Mouse (Mus musculus): Measurements from ENCODE around the gene Car5a.

Gene Car5a

DNA sequence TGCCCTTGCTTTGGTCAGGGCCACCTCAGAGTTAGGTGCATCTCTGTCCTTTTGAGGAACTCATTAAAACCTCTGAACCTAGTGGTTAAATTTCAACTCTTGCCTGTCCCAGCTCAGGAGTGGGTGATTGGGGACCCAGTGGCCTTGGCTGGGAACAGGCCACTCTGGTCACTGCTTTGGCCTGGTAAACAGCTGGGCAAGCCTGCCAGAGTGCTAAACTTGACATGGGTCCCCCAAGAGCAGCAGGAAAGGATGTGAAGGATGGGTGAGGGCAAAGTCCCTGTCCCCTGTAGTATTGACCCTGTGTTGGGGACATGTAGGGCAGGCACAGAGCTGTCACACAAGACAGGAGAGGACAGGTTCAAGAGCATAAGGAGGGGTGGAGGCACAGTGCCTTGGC, at the start of gene Car5a:
Gene Car5a (minus strand): TSS at position 74 of the 400 bp plus-strand sequence.
- DNase-seq (ENCODE audit: low spot score) = no peak

DNA sequence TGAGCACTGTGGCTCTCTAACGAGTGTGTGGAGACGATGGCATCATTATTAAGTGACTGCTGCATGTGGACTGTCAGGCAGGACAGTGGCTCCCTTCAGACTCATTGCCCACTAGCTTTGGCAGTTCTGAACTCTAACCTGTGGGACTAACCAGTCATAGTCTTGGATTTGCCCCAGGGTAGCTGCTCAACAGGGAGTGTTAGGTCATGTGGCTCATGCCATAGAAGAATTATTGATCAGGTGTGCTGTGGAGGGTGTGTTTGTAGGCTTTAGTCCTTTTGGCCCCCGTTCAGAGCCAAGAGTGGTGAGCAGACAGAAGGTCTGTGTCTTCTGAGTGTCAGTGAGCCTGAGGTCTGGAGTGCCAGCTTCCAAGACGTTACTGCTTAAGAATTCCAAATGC, 48.2 kb upstream of the Car5a start:
- DNase-seq (ENCODE audit: low spot score) = no peak

DNA sequence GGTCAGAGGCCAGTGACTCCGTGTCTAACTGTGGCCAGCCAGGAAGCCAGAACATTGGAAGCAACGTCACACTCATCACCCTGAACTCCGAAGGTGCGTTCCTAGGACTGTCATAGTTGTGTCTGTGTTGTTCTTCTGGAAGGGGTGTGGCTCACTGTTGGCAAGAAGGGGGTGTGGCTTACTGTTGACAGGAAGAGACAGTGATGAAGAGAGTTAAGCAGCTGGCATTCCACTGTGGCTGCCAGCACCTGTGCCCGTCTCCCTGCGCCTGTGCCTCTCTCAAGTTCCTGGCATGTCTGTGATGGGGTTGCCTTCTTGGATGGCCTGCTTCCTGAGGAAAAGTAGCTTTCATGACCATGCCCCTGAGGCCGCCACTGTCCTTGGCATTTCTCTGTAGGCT, 46.9 kb upstream of the Car5a start:
- DNase-seq (ENCODE audit: low spot score) = no peak

DNA sequence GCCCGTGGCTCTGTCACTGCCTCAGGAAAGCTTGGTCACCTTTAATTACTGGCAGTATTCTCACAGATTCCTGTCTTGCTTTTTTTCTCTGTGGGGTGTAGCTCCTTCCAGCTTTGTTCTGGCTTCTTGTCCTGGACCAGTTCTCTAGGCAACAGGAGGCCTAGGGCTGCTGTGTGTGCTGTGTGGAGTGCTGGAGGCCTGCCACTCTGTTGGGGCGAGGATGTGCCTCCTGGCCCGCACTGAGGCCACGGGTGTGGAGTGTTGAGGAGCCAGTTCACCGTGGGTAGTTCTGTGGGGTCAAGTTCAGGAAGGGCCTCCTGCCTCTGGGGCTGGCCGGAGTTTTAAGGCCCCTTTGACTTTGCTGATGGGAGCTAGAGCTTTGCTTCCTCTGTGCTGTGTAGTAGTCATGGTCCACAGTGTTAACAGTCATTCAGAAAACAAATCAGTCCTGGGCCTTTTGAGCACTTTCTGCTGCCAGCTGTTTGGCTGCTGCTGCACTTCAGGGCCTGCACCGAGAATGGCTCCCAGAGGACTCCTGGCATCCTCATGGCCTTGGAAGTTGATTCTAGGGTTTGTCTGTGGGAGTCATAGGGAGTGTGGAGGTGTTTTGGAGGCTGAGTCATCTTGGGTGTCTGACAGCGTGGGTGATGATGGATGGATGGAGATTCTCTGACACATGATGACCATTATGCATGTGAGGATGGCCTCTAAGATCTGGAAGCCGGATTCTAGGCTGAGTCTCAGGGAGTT, 46.0 kb upstream of the Car5a start:
- DNase-seq (ENCODE audit: low spot score) = no peak

DNA sequence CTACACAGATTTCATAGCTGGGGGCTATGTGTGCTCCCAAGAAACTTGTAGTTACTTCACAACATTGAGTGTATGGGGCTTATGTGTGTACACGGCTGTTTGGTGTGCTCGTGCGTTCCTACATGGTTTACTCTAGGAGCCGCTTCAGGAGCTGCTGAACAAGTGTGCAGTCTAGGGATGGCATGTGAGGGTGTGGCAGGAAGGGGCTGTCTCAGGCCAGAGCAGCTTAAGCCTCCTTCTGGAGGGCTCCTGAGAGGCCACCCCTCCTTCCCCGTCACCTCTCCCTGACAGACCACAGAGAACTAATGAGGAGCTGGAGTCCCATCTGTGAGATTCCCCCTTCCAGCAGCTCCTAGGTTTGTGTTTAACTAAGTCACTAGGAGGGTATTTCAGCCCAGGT, 43.2 kb upstream of the Car5a start:
- no peak for DNase-seq (ENCODE audit: low spot score)

DNA sequence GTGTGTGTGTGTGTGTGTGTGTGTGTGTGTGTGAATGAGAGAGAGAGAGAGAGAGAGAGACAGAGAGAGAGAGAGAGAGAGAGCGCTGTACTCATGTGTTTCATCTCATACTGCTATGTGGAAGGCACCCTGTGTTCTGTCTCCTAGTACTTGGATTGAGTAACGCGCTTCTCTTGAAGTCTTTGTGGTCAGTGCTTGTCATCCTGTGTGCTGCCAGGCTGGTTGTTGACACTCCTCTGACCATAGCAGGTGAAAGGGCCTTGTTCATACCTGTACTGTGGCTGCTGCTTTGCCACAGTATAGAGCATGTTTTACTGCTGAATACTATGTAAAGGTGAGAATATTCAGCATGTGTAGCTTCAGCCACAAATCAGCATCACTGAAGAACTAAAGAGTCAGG, 41.0 kb upstream of the Car5a start:
- DNase-seq (ENCODE audit: low spot score) = no peak

DNA sequence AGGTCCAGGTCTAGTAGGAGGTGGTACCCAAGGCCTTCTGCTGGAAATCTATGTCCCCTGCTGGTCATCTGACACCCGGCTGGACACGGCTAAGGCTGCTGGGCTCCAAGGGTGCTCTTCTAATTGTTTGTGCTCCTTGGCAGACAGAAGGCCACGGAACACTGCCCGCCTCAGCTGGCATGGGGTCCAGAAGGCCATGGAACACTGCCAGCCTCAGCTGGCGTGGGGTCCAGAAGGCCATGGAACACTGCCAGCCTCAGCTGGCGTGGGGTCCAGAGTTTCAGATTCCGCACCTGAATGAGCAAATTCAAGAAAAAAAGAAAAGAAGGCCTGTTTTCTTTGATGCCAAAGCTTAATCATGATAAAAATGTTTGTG, 36.8 kb upstream of the Car5a start:
- DNase-seq (ENCODE audit: low spot score) = no peak

DNA sequence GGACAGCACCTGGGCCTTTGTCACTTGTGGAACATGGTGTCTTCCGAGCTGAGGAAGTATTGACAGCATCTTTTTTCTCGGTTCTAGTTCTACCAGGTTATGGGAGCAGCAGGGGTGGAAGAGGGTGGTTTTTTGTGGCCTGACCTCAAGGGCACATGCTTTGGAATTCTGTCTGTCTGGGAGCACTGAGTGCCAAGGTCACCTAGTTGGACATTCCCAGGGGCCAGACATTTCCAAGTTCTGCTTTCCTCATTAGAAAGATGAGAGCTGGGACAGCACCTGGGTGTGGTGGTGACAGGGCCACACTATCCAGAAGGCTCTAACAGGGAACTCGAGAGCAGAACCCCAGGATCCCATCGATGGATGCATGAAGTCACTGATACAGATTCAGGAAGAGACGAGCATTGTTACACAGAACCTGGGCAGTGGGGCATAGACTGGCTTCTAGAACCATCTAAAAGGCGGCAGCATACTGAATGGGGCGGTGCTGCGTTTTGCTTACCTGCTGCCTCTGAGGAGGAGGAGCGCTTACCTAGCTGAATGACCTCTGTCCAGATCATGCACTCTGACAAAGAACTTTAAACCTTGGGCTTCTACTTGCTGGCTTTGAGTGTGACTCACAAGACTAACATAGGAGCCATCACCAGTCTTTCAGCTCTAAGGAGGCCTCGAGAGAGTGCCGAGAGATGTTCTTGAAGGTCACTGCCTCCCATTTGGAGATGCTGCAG, 36.3 kb upstream of the Car5a start:
- no peak for DNase-seq (ENCODE audit: low spot score)

DNA sequence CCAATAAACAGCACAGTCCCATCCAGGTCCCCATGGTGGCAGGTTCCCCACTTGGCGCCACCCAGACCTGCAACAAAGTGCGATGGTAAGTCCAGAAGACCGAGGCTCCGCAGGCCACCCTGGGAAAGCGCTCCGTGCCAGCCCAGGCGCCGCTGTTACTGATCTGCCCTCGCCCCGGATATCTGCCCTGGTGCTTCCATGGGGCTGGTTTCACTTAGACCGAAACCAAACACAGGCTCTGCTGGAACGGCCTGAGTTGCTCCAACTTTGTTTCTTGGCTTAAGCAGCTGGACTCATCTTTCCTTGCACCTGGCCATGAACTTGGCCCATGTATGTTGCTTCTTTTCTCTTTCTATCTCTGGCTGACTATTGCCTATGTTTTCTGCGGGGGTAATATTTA, 34.0 kb upstream of the Car5a start:
- no peak for DNase-seq (ENCODE audit: low spot score)

DNA sequence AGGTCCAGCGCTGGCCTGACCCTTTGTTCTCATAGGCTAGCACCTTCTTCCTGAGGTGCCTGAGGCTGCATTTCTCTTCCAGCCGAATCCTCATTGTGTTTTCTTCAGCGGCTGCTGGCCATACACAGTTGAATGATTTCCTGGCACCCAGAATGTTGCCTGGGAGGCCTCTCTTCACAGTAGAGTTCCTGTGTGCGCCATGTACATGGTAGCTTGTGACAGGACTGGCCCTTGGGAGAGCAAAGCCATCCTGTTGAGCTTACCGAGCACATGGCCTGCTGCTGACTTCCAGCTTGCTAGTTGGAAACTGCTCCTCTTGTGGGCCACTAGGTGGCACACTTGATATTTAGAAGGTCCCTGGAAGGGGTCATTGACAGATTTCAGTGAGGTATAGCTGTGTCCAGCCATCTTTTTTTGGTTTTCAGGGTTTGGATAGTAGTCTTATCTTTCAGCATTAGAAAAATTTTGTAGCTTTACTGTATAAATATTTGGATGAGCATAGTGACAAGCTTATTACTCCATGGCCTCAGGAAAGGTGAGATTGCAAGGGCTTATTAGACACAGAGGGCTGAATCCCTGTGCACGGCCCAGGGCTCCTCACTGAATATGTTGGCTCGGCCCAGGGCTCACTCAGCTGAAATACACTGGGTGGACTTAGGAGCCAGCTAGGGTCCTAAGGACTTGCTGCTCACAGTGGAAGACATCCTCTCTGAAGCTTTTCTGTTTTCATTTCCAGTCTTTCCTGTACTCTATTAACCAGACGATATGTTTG, 33.3 kb upstream of the Car5a start:
- DNase-seq (ENCODE audit: low spot score) = no peak

DNA sequence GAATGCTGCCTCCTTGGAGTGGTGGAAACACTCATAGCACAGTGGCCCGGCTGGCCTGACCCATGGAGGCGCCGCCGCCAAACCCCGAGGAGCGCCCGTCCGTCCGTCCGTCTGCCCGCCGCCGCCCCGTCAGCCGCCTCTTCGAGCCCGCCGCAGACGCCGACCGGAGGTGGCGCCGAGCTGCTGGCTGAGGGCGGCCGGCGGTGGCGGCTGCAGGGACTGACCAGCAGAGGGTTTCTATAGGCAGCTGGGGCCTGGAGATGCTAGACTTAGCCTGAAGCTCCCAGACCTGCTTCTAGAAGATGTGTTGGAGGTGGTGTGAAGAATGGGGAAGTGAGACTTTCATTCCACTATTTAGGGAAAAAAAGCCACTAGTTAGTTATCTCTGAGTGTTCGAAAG, 29.2 kb upstream of the Car5a start:
- no peak for DNase-seq (ENCODE audit: low spot score)

DNA sequence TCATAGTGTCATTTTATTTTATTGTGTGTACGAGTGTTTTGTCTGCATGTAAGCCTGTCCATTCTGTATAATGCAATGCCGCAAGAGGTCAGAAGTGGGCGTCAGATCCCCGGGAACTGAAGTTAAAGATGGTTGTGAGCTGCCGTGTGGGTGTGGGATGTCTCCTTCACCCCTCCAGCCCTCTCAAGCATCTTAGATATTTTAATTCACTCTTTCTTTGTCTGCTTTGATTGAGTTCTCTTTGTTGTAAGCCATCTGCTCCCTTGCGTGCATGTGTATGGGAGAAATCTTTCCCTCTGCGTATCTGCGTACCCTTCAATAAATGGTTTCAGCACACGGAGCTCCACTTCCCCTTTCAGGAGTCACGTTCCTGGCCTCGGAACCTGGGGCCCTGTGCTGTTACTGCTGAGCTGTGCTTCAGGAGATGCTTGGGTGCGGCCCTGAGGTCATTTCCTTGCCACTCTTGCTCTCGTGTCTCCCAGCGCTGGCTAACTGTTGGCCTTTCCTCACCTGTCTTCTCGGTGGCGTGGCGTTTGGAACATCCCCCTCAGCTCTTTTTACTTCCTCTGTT, 26.9 kb upstream of the Car5a start:
- DNase-seq (ENCODE audit: low spot score) = no peak

DNA sequence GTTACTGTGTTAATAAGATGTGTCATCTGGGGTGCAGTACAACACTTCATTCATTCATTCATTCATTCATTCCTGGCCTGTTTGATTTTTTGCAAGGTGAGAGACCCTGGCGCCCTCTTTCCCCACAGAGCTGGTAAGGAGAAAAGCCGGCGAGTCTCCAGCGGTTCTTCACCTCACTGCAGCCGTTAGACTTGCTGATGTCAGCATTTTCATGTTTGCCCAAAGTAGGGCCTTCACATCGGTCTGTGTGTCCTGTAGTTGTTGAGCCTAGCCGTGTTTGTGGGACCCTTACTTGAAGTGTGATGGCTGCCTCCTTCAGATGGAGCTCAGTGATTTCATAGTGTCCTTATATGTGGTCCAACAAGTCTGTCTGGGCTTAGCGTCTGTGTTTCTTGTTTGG, 25.5 kb upstream of the Car5a start:
- DNase-seq (ENCODE audit: low spot score) = no peak

DNA sequence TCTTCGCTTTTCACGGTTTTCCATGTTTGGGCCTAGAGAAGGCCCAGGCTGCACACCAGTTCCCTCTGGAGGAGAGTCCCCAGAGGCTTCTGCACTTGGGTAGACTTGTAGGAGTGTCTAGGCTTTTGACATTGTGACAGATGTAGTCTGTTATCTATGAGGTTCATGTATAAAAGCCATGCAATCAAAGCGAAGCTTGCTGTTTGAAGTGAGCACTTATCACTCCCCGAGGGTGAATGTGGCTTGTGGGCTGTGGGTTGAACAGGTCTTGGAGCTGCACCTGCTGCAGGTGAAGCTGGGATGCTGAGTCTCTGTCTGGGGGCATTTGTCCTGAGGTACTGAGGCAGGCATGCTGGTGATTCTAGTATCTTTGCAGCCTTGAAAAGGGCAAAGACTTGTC, 23.8 kb upstream of the Car5a start:
- no peak for DNase-seq (ENCODE audit: low spot score)

DNA sequence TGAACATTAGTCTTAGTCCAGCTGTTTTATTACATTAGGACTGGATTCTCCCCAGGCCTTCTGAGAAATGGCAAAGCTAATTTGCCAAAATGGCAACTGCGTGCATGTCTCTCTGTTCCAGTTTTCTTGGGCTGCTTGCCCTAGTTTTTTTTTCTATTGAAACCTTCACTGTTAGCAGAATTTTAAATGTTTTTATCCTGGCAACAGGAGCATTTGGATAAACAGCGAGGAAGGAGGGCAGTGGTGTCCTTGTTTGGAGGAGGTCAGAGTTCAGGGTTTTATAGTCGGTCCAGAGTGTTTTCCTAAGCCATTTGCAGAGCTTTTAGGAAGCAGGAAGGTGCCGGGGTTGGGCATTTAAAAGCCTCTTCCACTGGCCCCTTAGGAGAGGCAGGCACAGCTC, 23.3 kb upstream of the Car5a start:
- DNase-seq (ENCODE audit: low spot score) = no peak

DNA sequence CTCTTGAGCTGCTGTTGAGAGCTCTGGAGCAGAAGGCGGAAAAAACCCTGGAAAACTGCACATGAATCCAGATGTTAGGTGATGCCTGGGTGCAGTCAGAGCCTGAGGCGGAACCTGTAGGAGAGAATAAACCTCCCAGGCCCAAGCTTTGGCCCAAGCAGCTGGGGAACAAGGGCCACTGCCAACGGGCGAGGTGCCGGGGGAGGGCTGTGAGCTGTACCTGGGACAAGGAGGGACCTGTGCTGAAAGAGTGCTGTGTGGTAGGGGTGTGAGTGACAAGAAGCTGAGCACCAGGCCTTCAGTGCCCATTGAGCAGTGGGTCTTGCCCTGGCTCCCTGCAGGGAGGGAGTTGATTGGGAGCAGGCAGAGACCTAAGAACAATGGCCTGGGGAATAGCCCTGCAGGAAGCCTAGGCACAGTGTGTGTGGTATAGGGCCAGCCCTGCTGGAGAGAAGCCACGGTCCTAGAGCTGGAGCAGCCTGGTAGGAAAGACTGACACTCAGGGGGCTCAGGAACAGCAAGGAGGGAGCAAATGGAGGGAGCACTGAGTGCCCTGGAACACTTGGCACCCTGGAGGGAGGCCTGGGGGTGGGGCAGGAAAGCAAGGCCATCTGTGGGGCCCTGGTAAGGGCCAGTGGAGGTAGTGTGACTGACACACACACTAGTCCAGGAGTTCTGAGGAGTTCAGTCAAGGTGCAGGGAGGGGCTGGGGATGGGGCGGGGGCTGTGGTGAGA, 22.2 kb upstream of the Car5a start:
- no peak for DNase-seq (ENCODE audit: low spot score)

DNA sequence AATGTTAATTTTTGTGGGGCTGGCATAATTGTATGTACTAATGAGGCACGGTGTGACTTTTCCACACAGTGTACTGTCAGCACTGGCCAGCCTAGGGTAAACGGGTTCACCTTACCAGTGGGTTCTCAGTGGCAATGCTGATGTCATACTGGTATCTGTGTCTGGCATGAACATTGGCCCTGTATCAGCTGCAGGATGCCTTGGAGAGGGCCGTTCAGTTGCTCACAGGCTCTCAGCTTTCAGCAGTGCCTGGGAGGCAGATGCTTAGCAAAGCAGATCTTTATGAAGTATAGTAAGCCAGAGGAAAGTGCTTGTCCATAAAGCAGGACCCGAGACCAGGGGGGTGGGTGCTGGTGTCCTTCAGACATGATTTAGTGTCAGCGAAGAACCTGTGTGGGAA, 21.4 kb upstream of the Car5a start:
- no peak for DNase-seq (ENCODE audit: low spot score)

DNA sequence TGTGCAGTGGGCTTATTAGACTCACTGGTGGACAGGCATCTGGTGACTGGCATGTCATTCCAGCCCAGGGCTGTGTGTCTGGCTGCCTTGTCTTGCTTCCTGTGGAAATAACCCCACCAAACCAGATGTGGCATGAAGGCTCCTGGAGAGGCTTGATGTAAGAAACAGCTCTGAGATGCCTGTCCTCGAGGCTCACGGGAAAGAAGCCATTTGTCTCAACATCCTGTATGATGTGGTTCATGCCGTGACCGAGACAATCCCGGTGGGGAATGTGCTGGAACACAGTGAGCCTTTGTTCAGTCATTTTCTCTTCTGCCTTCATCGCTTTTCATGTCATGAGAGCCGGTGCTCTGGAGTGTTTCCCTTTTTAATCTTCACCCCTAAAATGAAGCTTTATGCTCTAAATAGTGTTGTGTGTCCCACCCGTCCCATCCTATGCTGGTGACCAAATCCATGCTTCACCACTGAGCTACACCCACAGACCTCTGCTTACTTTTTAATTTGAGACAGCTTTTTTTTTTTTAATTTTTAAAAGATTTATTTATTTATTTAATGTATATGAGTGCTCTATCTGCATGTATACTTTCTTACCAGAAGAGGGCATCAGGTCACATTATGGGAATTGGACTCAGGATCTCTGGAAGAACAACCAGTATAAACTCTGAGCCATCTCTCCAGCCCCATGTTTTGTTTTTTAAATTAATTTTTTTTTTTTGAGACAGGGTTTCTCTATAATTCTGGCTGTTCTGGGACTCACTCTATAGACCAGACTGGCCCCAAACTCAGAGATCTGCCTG, 20.2 kb upstream of the Car5a start:
- DNase-seq (ENCODE audit: low spot score) = no peak

DNA sequence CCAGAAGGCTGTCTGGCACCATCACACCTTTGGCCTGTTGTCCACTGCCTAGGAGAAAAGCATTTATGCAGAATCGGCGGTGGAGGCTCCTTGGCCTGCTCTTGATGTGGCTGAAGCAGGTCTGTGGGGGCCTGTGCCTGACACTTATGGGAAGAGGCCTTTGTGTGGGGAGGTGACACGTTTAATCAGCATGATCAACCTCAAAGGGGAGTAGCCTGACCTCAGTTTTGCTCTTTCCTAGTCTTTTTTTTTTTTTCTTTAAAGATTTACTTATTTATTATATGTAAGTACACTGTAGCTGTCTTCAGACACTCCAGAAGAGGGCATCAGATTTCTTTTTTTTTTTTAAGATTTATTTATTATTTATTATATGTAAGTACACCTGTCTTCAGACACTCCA, 18.2 kb upstream of the Car5a start:
- DNase-seq (ENCODE audit: low spot score) = no peak

DNA sequence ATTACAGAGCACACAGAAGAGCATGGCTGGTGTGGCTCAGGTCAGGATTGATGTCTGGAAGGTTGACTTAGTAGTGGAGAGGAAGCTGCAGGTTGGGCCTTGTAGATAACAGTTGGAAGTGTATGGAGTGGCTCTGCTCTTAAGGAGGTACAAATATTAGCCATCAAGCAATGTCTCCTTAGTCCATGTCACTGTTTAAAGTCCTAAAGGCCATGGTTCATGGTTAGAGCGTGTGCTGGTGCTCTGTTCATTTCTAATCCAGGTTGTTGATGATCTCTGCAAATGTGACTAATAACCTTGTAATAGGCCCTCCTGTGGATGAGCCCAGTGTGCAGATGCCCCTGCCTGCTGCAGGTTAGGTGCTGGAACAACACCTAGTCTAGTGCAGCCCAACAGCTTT, 13.7 kb upstream of the Car5a start:
- DNase-seq (ENCODE audit: low spot score) = no peak

DNA sequence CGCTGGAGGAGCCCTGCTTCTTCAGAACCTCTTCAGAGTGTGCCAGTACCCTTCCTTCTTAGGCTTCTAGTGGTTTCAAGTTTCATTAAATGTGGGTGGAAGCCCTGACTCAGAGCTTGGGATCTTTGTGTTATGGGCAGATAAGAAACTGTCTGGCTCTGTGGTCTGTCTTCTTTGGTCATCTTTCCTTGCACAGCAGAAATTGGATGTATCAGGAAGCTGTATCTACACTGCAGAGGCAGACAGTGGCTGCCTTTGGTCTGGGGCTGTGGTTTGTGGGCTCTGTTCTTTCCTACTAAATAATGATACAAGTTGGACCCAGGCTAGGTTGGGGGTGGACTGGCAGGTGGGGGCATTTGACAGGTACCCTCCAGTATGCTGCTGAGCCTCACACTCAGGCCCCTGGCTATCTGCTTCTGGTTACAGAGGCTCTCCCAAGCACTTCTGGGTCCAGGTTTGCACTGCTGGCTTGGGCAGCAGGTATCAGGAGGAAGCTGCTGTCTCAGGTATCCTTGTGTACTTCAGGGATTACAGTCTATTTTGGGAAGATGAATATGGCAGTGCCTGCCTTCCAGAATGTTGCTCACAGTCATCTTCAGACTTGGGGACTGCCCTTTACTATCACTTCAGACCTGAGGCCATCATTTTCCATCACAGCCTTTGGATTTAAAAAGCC, 11.3 kb upstream of the Car5a start:
- DNase-seq (ENCODE audit: low spot score) = no peak
